Mouse (Mus musculus): Measurements from ENCODE around the gene Pax6.

- no peak for TF ChIP-seq POLR2A (IDR thresholded peaks at IDR 0.05; ENCODE audit: low read depth, low read length)
- TF ChIP-seq CTCF (IDR thresholded peaks at IDR 0.05; ENCODE audit: extremely low read depth, insufficient read depth, insufficient read length, insufficient replicate concordance): no peak
These were observed 4.4 kb downstream of the Pax6 start for GRCm38 (mm10) chr2:105673054-105673453.

All from spleen, adult 2 months (tissue).